Mouse (Mus musculus) cerebellum, adult 2 months (tissue): ENCODE results near the gene Tas2r143. TPM values are rescaled to one million over a fixed set of nuclear protein-coding genes. Genes with fewer than 3 reads are reported as not detected.

Source experiments
- DNase-seq, 2 experiments: peaks; one replicate each; pipeline ENCODE4 v3.0.0; 2021
- H3K27ac ChIP-seq: fragments of 200-500 bp; 2 replicates; pipeline ENCODE4 v1.5.1; 2012; ENCODE audit warnings: low read length, control low read depth, inconsistent platforms; ENCODE audit not compliant: insufficient read depth
- H3K27me3 ChIP-seq: fragments of 200-500 bp; 2 replicates; pipeline ENCODE4 v1.6.1; 2012; ENCODE audit warnings: inconsistent platforms, mild to moderate bottlenecking, low read length, moderate library complexity; ENCODE audit not compliant: control insufficient read depth, insufficient read depth
- H3K4me1 ChIP-seq: fragments of 200-500 bp; 2 replicates; pipeline ENCODE4 v1.6.1; 2011; ENCODE audit warnings: low read length; ENCODE audit not compliant: control insufficient read depth, insufficient read depth
- H3K4me3 ChIP-seq: fragments of 200-500 bp; replicated peaks from 2 replicates; pipeline ENCODE3; 2011; ENCODE audit warnings: mild to moderate bottlenecking, low read depth, low read length, control low read depth; ENCODE audit not compliant: insufficient read depth
- CTCF ChIP-seq: fragments of 200-500 bp; IDR thresholded peaks from 2 replicates; pipeline ENCODE4 v1.5.1; 2011; ENCODE audit warnings: low read depth, mild to moderate bottlenecking, control low read depth, low read length, moderate library complexity, borderline replicate concordance; ENCODE audit not compliant: insufficient read depth
- POLR2A ChIP-seq: fragments of 200-500 bp; IDR thresholded peaks from 2 replicates; pipeline ENCODE4 v1.6.1; 2011; ENCODE audit warnings: low read length, control low read depth, borderline replicate concordance; ENCODE audit not compliant: insufficient read depth
- WGBS: fragments of 180-500 bp; shearing (Covaris S2); methylation state at CpG from one replicate; pipeline ENCODE4 v1.1.7; 2018; 5-methylcytosine and 5-hydroxymethylcytosine counted together
- polyA plus RNA-seq: library from polyadenylated mRNA; depleted of rRNA; stranded (reverse); fragments of >200 nt; gene quantifications from 2 replicates; pipeline ENCODE4 v1.2.3, GENCODE M21; 2012

Tas2r143 gene
- polyA plus RNA-seq, 1 experiment: 0.33 TPM

DNA sequence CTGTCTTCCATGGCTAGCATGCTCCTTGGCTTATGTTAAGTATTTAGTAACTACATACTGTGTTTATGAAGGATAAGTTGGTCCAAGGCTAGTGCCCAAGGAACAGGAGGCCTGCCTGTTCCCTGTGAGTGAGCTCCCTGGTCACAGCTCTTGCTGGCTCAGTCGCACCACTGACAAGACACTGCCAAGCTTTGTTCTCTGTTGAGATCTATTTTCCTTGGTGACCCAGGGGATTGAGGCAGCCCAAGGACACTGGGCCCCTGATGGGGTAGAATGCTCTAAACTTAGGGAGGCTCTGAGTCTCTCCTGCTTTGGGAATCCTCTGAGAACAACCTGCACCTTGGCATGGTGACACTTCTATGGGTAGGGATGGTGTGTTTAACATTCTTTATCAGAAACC, 38.0 kb upstream of the Tas2r143 start:
- TF ChIP-seq POLR2A (no peak), CTCF (no peak)
- H3K27me3 ChIP-seq: no peaks in the 10 kb centered on the region
- no peak overlapping the region for H3K4me3 ChIP-seq
- H3K4me1 ChIP-seq: peaks cover 12% of the 10 kb centered on the region
- no peak overlapping the region for H3K27ac ChIP-seq
- DNase-seq: no peak
- 35% methylated on average over 1 of the region's 1 CpGs for WGBS

DNA sequence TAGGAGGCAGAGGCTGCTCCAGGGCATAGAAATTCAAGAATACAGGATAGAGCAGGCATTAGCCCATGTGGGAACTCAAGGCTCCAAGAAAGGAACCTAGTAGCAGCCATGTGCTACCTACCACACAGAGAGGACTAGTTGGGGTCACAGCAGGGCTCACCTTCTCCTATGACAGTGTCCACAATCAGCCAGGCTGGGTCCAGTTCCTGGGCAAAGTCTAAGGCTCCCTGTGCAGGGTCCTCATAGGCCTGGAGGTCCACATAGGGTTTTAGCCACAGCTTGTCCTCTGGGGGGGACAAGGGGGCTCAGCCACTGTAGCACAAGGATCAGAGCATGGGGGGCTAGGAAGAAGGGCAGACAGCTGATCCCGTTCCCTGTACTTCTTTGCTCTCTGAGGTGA, 37.5 kb upstream of the Tas2r143 start:
- H3K4me1 ChIP-seq: peaks cover 12% of the 10 kb centered on the region
- 48% methylated on average over 1 of the region's 1 CpGs for WGBS
- peak in 1 of 2 experiments; percentile 18 for DNase-seq
- TF ChIP-seq CTCF (no peak), POLR2A (no peak)
- H3K27me3 ChIP-seq: no peaks in the 10 kb centered on the region
- no peak overlapping the region for H3K4me3 ChIP-seq
- no peak overlapping the region for H3K27ac ChIP-seq

DNA sequence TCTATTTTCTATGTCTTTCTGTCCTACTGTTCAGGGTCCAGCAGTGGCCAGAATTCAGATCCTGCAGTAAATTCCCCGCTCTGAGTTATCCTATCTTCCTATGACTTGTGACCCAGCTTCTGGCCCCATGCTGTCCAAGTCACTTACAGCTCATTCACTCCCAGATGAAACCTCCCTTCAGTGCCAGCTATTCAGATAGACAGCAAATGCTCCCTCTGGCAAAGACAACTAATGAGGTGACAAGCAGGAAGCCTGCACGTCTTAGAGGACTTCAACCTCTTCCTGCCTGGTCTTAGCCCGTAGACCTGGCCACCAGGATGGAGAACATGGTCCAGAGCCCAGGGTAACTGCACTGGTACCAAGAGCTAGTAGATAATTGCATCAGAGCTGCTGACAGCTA, 37.1 kb upstream of the Tas2r143 start:
- H3K4me1 ChIP-seq: peaks cover 12% of the 10 kb centered on the region
- H3K4me3 ChIP-seq: no peak overlapping the region
- WGBS: 8% methylated on average over 3 of the region's 3 CpGs
- no peak overlapping the region for H3K27ac ChIP-seq
- TF ChIP-seq POLR2A (no peak), CTCF (no peak)
- peak; percentile 38 to 53 for DNase-seq
- no peaks in the 10 kb centered on the region for H3K27me3 ChIP-seq

DNA sequence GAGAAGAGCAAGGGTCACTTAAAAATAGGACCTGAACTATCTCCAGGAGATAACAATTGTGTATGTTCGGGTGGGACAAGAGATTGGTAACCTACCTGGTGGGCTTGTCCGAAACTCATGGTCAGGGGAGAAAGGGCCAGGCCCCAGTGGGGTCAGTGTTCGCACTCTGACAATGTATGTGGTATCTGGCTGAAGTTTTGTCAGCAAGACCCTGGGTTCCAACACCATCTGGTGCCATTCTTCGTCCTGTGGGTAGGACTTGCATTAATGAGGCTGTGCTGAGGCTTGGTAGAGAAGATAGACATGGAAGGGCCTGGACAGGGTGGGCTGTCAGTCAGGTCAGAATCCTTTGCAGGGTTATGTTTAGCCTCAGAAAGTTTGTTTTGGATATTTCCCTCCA, 36.0 kb upstream of the Tas2r143 start:
- peaks cover 9% of the 10 kb centered on the region; the same call in 1 of the 2 replicates for H3K4me1 ChIP-seq
- no peaks in the 10 kb centered on the region for H3K27me3 ChIP-seq
- no peak overlapping the region for H3K4me3 ChIP-seq
- TF ChIP-seq CTCF (no peak), POLR2A (no peak)
- H3K27ac ChIP-seq: no peak overlapping the region
- no peak for DNase-seq
- WGBS: 76% methylated on average over 4 of the region's 4 CpGs

DNA sequence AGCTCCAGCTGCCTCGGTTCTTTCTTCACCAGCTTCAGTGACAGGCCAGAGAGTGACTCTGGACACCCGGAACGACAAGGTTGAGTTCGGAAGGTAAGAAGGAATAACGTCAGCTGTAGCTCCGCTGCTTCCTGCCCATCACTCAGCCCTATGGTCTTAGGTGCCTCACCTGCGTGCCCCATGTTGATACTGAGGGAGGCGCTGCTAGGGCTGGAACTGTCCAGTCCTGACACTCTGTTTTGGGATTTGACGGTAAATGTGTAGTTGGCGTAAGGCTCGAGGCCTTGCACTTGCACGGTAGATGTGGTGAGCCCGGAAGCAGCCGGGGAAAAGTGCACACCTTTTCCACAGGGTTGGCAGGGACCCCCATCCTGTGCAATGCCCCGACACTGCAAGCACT, 35.4 kb upstream of the Tas2r143 start:
- WGBS: 92% methylated on average over 15 of the region's 15 CpGs
- H3K27me3 ChIP-seq: no peaks in the 10 kb centered on the region
- no peak overlapping the region for H3K4me3 ChIP-seq
- DNase-seq: no peak
- no peak for TF ChIP-seq CTCF
- TF ChIP-seq POLR2A: no peak
- peaks cover 9% of the 10 kb centered on the region; the same call in 1 of the 2 replicates for H3K4me1 ChIP-seq
- no peak overlapping the region for H3K27ac ChIP-seq

DNA sequence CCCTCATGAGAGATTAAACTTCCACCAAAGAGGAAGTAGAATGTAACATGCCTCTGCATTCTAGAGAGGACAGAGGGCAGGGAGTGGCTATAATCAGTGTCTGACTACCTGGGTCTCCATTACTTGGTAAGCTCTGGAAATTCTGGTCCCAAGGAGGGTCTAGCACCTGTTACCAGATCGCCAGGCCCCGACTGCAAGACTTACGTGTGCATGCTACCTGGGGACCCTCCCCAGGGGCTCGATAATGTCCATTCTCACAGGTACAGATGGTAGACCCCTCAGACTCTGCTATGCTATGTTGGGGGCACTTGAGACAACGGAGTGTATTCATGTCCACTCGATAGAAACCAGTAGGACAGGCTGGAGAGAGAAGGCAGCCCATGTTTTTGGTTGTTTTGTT, 34.8 kb upstream of the Tas2r143 start:
- no peak for DNase-seq
- WGBS: 92% methylated on average over 6 of the region's 6 CpGs
- no peak overlapping the region for H3K27ac ChIP-seq

DNA sequence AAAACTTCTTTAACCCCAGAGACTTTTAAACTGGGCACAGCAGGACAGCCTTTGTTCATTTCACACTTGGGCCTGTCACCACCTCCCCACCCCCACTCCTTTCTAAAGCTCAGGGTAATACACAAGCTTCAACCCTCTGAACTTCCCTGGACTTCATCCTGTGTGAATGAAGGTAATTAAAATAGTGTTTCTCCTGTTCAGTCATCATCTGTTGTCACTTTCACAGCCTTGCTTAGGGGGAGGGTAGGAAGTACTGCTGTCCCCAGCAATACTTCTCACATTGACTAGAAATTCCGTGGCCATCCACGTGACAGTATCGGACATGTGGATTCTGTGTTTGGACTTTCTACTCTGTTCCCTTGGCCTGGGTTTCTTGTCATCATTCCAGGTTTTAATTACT, 30.2 kb upstream of the Tas2r143 start:
- TF ChIP-seq CTCF (no peak), POLR2A (no peak)
- 18% methylated on average over 3 of the region's 3 CpGs for WGBS
- Histone ChIP-seq H3K27ac (no peak overlapping the region), H3K4me3 (no peak overlapping the region), H3K27me3 (no peaks in the 10 kb centered on the region), H3K4me1 (peaks cover 4% of the 10 kb centered on the region)
- no peak for DNase-seq

More for the DNA sequence above, 34.8 kb upstream of the Tas2r143 start:
- TF ChIP-seq POLR2A (no peak), CTCF (no peak)
- Histone ChIP-seq H3K4me3 (no peak overlapping the region), H3K27me3 (no peaks in the 10 kb centered on the region), H3K4me1 (peaks cover 9% of the 10 kb centered on the region; the same call in 1 of the 2 replicates)

DNA sequence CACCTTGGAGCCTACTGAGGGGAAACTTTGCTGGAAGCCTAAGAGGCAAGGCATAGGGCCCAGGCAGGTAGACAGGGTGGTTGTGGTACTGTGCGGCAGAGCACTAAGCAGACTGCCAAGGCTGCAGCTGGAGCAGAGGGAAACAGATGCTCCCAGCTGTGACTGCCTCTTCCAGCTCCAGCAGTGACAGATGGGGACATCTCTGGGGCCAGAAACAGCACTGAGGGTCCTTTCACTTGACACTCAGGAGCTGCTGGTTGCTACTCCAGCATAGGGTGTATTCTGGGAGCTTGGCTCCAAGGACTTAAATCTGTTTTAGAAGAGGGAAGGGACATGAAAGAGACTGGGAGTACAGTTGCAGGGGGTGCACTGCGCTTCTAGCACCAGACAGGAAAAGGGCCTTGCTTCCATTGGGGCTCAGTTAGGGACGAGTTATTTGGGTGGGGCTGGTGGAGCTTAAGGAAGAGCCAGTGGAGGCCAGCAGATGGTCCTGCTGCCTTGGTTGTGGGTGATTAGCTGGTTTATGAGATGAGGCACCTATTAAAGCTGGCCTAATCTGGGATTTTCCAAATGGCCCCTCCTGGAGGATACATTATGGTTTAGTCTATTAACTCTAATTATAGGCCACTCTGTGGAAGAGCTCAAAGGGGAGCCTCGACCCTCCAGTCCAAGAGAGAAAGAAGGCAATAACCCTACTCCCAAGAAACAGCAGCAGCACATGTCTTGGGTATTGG, 29.2 kb upstream of the Tas2r143 start:
- 65% methylated on average over 4 of the region's 4 CpGs for WGBS
- DNase-seq: no peak
- peaks cover 4% of the 10 kb centered on the region for H3K4me1 ChIP-seq
- H3K27me3 ChIP-seq: no peaks in the 10 kb centered on the region
- no peak overlapping the region for H3K4me3 ChIP-seq
- no peak for TF ChIP-seq POLR2A
- TF ChIP-seq CTCF: no peak
- H3K27ac ChIP-seq: no peak overlapping the region
